Mouse (Mus musculus): ENCODE measurements around the gene Fcgr4.

Fcgr4 gene

DNA sequence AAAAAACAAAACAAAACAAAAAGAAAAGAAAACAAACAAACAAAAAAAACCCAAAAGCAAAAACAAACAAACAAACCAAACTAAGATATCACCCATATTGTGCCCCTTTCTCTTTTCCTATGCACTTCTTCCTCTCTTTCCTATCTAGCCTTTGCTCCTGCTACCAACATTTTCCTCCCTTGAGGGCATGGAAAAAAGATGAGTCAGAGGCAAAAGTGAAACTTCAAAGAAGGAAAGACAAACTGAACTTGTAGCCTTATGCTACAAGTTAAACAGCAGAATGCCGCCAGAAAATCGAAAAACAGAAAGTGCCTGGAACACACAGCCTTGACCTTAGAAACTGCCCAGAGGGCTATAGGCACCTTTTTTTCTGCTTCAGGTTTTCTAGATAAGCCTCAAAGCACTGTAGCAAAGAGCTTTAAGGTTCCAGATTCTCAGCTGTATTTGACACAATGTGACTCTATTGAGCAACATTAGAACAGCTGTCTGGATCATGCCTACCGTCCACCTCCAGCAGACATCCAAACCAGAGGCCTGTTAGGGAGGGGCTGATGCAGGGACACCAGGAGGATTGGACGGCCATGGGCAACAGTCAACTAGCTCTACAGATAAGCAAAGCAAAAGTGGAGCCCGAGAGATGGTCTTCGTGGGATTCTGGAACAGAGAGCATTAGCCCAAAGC is 1.9 kb upstream of the Fcgr4 start:
- DNase-seq = no peak

- no peak for DNase-seq
Observed at GRCm38 (mm10) chr1:171017468-171018158, 1.1 kb upstream of the Fcgr4 start.

GRCm38 (mm10) chr1:171019311-171019950 is 711 bp downstream of the Fcgr4 start:
- DNase-seq = no peak

DNA sequence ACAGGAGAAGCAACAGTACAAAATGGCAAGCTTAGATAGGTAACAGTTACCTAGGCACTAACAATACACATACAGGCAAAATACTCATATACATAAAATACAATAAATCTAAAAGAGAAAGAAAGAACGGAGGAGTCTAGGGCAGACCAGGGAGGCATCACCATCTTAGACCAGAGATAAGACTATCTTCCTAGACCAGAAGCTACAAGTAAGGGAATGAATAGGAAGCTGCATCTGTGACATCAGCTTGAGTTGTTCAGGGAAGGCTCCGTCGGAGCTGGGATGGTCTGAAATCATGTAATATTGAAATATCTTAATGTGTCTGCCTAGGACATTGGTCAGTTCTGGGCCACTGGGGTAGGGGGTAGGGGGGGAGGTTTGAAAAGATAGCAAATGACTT is 13.0 kb downstream of the Fcgr4 start:
- no peak for DNase-seq

- DNase-seq = peak; percentile 45
Observed at GRCm38 (mm10) chr1:171032691-171033090, 14.0 kb downstream of the Fcgr4 start.

DNA sequence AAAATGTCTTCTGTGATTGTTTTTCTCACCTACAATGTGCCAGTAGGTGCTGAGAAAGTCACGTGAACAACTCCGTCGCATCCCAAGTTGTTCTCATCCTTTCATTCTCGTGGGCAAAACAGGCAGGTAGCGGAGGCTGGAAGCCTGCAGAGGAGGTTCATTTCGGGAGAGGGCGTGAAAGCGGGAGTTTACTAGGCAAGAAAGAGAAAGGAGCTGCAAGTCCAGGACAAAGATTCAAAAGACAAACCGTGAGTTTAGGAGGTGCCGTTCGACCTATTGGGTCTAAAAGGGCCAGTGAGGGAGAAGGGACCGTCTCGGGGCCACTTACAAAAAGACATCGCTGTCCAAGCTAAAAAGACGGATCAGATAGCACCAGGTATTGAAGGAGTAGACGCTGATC is 14.5 kb downstream of the Fcgr4 start:
- DNase-seq = peak; percentile 48

- peak; percentile 89 for DNase-seq
Observed at GRCm38 (mm10) chr1:171033756-171034155, 15.0 kb downstream of the Fcgr4 start.

DNA sequence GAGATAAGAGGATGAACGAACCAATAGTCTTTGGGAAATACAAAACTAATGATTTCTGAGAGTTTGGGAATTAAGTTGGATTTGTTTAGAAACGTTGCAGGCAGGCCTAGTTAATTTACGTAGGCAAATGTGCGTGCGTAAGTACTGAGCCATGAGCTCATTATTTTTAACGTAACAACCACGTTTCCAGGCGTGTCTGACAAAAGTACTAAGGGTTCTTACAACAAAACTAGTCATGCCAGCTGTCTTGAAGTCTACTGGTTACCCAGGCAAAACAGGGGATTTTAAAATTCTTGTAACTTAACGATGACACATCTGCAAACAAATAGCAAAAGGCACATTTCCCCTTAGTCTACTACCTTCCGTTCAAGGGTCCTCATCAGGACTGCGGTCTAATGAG is 15.5 kb downstream of the Fcgr4 start:
- DNase-seq = no peak

DNA sequence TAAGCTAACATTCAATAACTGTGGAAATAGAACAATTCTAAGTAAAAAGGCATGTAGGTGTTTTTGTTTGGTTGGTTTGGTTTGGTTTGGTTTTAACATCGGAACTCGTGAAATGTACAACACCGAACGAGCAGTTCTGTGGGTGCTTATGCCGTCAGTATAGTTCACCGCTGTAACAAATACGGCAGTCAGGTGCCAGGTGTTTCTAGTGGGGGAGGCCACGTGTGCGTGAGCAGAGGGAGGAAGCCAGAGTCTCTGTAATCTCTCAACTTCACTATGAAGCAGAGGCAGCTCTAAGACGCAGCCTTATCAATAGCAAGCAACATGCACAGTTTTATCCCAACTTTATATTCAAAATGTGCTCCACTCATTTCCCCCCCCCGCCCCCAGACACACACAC is 16.9 kb downstream of the Fcgr4 start:
- no peak for DNase-seq

DNA sequence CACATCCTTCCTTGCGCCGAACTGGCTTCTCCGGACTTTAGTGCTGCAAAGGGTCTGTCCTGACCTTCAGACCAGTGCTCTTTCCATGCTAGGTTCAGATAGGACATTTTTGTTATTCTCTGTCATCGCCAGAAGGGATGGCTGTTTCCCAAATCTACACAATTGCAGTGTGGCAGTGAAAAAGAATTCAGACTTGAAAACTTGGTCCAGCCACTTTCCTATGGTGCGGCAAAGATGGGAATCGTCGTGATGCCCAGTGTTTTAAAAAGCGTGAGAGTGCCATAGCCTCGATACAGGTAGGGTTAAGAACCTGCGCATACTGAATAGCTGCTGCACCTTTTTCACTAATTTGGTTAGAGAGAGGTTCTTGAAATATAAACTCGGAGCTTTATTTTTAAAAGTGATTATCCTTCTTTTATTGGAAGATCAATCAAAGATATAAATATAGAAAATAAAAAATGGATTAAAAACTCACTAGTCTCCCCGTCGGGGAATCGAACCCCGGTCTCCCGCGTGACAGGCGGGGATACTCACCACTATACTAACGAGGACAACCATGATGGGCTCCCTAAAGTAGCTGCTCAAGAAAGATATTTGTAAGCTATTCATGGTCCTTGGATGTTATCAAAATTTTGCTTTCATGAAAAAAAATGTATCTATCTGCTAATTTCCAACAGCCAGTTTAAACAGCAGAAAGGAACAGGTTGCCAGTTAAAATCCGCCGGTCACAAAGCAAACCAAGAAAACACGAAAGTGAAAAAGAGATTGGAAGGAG is 18.0 kb downstream of the Fcgr4 start:
- DNase-seq = peak; percentile 85

DNA sequence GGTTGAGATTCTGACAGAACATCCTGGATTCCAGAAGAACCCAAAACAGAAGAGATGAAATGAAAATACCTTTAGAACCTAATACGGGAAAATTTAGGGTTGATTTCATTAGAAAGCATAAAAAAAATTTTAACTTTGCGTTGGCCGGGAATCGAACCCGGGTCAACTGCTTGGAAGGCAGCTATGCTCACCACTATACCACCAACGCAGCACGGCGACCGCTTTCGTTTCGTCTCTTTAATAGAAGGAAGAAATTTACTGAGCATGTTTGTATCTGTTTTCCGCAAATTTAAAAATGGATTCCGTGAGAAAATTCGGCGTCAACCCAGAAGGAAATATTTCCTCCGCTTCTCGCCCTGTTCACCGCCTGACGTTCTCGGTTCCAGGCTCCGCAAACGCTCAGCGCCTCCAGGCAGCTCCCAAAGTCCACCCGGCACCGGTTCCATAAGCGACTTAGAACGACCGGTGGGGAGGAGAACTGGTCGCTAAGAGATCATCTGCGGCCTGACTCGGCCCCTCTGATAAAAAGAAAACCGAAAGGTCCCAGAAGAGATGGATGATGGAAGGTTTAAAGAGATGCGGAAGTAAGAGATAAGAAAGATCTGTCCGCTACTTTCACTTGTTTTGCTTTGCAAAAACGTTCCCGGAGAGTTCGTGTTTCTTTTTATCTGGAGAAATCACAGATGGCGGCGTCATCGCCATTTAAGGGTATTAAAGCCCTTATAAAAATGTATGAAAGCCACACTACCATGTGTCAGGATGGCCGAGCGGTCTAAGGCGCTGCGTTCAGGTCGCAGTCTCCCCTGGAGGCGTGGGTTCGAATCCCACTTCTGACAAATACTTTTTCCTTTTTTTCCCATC is 19.4 kb downstream of the Fcgr4 start:
- peak; percentile 92 for DNase-seq

DNA sequence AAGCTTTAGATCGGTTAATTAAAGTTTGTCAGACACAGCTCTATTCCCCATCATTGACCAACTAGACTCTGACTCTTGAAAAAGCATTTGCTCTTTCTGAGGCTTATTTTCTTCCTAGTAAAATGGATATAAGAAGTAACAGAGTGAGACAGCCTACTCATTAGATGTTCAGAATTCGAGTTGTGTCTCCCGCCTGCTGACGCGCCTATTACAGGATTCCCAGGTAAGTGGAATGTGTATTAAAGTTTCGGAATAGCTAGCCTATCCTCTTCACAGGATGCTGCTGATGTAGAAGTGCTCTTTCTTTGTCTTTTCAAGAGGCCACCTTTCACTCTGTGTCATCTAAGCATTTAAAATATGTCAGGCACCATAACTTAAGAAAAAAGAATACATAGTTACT is 20.4 kb downstream of the Fcgr4 start:
- no peak for DNase-seq

- no peak for DNase-seq
Observed at GRCm38 (mm10) chr1:171039880-171040279, 21.2 kb downstream of the Fcgr4 start.

DNA sequence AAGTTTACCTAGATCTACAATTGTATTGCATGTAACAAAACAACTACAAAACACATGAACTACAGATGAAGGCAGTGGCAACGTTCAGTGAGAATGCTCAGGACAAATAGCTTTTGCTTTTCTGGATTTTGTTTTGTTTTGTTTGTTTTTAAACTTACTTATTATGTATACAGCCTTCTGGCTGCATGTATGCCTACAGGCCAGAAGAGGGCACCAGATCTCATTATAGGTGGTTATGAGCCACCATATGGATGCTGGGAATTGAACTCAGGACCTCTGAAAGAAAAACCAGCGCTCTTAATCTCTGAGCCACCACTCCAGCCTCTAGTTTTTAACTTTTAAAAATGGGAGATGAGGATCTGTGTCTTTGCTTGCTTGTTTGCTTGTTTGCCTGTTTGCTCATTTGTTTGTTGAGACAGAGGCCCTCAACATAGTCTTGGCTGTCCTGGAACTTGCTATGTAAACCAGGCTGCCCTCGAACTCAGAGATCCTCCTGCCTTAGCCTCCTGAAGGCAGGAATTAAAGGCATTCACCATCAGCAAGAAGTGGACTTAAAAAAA is 25.0 kb downstream of the Fcgr4 start:
- DNase-seq = no peak

- DNase-seq = peak; percentile 94
Observed at GRCm38 (mm10) chr1:171044365-171045078, 25.8 kb downstream of the Fcgr4 start.

DNA sequence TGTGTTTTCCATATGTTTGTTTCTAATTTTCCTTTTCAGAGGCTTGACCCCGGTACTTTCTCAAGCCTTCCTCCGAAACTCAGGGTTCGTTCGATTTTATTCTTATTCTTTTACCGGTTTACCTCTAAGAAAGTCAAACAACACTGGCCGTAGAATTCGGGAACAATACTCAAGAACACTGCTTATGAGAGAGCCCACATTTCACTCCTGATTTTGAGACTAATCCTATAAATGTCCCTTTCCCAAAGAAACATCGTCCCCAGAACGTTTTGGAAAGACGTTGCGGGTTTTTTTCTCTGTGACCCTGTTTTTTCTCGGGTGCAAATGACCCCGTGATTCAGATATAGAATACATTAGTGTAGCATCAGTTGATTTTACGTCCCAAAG is 26.4 kb downstream of the Fcgr4 start:
- no peak for DNase-seq

GRCm38 (mm10) chr1:171046501-171046900 is 27.8 kb downstream of the Fcgr4 start:
- no peak for DNase-seq

- DNase-seq = no peak
Observed at GRCm38 (mm10) chr1:171049263-171049662, 30.5 kb downstream of the Fcgr4 start.

DNA sequence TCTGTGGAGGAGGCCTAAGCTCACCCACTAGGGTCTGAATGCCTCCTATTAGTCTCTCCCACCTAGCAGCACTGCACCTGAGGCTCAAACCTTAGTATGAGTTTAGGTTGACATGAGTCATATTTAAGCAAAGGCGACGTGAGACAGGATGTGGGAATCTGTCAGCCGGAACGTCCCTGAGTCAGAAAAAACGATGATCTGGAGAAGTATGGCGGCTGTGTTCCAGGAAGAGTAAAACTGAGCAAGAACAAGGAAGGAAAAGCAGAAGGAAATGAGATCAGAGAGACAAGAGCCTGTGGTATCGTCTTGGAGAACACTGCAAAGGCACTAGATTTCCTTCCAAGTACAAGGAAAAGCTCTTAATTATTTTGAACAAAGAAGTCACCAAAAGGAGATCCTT is 32.1 kb downstream of the Fcgr4 start:
- DNase-seq = no peak

GRCm38 (mm10) chr1:171053305-171053704 is 34.6 kb downstream of the Fcgr4 start:
- DNase-seq = no peak

DNA sequence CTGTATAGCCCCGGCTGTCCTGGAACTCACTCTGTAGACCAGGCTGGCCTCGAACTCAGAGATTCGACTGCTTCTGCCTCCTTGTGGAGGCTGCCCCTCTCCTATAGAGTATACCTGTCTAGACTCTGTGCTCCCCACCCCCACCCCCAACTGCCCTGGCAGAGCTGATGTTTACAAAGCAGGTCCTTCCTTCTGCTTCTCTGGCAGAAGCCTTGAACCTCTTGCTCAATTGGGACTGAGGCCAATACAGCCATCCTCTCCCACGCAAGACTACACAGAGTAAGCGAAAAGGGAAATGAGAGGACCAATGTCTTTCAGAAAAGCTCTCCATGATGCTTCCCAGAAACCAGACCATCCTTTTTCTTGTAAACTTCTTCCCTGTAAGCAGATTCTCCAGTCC is 38.5 kb downstream of the Fcgr4 start:
- no peak for DNase-seq
